Mouse (Mus musculus) cortical plate, adult 2 months (tissue): Measurements from ENCODE around the gene Nlrc5. TPM values are rescaled to one million over a fixed set of nuclear protein-coding genes. Genes with fewer than 3 reads are reported as not detected.
"Not testable (repeated sequence)": the region's sequence is repeated elsewhere in the genome, so short reads cannot be mapped to it uniquely, and the experiment has no call there.

Source experiments
- H3K27ac ChIP-seq: fragments of 200-500 bp; 2 replicates; pipeline ENCODE4 v1.5.1; 2012; ENCODE audit warnings: low read length, control low read depth, inconsistent platforms; ENCODE audit not compliant: insufficient read depth
- H3K4me1 ChIP-seq: fragments of 200-500 bp; 2 replicates; pipeline ENCODE4 v1.6.1; 2011; ENCODE audit warnings: low read length; ENCODE audit not compliant: control insufficient read depth, insufficient read depth
- H3K4me3 ChIP-seq: fragments of 200-500 bp; 2 replicates; pipeline ENCODE4 v1.5.1; 2011; ENCODE audit warnings: mild to moderate bottlenecking, low read length, control low read depth; ENCODE audit not compliant: insufficient read depth
- CTCF ChIP-seq: fragments of 200-500 bp; IDR thresholded peaks from 2 replicates; pipeline ENCODE4 v1.5.1; 2011; ENCODE audit warnings: mild to moderate bottlenecking, control low read depth, low read length; ENCODE audit not compliant: insufficient read depth; ENCODE audit errors: extremely low read depth
- POLR2A ChIP-seq: fragments of 200-500 bp; IDR thresholded peaks from 2 replicates; pipeline ENCODE4 v1.6.1; 2011; ENCODE audit warnings: mild to moderate bottlenecking, low read length, control low read depth; ENCODE audit not compliant: insufficient read depth; ENCODE audit errors: extremely low read depth
- polyA plus RNA-seq: library from polyadenylated mRNA; depleted of rRNA; stranded (reverse); fragments of >200 nt; gene quantifications from 2 replicates; pipeline ENCODE4 v1.2.3, GENCODE M21; 2012

Nlrc5 gene
- polyA plus RNA-seq, 1 experiment, result 0.94 TPM

DNA sequence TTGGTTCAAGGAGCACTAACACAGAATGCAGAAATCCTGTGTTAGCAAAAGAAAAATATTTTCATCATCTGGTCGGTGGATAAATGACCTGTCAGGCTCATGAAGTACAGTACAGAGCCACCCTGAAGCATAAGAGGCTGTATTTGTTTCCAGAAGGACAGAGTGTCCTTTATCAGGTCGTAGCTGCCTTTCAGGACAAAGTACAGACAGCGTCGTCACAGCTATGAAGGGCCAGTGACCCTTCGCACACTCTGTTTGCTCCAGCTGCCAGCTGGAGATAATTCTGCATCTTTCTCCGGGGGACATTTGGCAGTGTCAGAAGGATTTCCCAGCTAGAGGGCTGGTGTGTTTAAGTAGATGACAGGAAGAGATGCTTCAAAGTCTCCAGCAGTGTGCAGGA lies 41.5 kb upstream of the Nlrc5 start:
- Histone ChIP-seq H3K4me1 (0 out of 2 replicates have a peak, but pooled peaks cover 1% of the 10 kb centered on the region), H3K4me3 (no peak overlapping the region), H3K27ac (no peak overlapping the region)
- TF ChIP-seq CTCF, result no peak
- no peak for TF ChIP-seq POLR2A

GRCm38 (mm10) chr8:94395851-94396540 lies 38.2 kb upstream of the Nlrc5 start:
- H3K27ac ChIP-seq, result no peak overlapping the region
- no peak for TF ChIP-seq POLR2A
- TF ChIP-seq CTCF, result no peak
- no peaks in the 10 kb centered on the region for H3K4me1 ChIP-seq
- no peak overlapping the region for H3K4me3 ChIP-seq

DNA sequence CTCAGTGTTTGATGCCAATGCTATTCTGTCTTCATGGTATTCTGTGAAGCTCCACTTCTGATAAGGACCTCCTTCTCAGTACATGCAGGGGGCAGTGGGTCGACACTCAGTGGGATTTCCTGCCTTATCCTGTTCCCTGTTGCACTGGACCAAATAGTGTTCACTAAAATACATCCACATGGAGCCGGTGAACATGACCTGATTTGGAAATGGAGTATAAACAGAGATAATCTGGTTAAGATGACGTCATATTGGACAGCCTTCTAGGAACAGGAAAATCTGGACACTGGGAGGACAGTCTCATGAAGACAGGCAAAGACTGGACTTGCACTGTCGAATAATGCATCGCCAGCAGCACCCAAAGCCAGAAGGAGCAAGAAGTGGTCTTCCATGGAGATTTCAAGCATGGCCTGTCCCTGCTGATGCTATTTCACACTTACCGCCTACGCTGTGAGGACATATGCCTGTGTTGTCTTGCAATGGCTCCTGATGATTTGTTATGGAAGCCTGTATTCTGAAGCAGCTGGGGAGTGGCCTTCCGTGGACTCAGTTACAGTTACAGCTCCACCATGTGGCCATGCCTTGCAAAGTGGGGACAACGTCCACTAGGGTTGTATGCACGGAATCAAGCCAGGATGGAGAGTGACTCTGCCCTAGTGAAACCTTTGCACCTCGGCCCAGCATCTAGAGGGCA lies 37.0 kb upstream of the Nlrc5 start:
- no peak overlapping the region for H3K4me3 ChIP-seq
- no peak for TF ChIP-seq POLR2A
- TF ChIP-seq CTCF, result peak; percentile 79
- no peaks in the 10 kb centered on the region for H3K4me1 ChIP-seq
- H3K27ac ChIP-seq, result no peak overlapping the region

DNA sequence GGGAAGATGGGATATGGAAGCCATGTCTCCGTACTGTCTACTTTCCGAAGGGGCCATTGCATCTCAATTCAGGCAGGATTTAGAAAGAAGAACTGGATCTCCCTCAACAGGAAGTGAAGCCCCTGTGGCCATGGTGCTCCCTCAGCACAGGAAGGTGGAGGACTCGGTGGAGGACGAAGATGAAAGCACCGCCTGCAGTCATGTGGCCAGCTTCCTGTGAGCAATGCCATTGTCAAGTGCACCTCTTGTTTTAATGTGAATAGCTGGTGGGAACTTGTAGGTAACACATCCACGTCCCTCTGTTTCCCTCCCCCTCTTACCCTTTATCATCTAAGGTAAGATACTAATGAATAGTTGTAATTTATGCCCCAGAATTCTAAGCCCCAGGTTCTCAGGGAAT lies 35.6 kb upstream of the Nlrc5 start:
- TF ChIP-seq CTCF (no peak), POLR2A (no peak)
- no peaks in the 10 kb centered on the region for H3K4me1 ChIP-seq
- H3K27ac ChIP-seq, result no peak overlapping the region
- no peak overlapping the region for H3K4me3 ChIP-seq

- Histone ChIP-seq H3K4me1 (no peaks in the 10 kb centered on the region), H3K27ac (no peak overlapping the region), H3K4me3 (no peak overlapping the region)
- TF ChIP-seq POLR2A, result no peak
- no peak for TF ChIP-seq CTCF
Observed at GRCm38 (mm10) chr8:94399361-94399953, 34.7 kb upstream of the Nlrc5 start.

GRCm38 (mm10) chr8:94399957-94400356 lies 34.2 kb upstream of the Nlrc5 start:
- H3K4me3 ChIP-seq, H3K27ac ChIP-seq, H3K4me1 ChIP-seq: not testable (repeated sequence)

- no peak for TF ChIP-seq POLR2A
- no peak for TF ChIP-seq CTCF
- Histone ChIP-seq H3K4me3 (no peak overlapping the region), H3K4me1 (no peaks in the 10 kb centered on the region), H3K27ac (no peak overlapping the region)
Observed at GRCm38 (mm10) chr8:94408443-94409080, 25.6 kb upstream of the Nlrc5 start.

DNA sequence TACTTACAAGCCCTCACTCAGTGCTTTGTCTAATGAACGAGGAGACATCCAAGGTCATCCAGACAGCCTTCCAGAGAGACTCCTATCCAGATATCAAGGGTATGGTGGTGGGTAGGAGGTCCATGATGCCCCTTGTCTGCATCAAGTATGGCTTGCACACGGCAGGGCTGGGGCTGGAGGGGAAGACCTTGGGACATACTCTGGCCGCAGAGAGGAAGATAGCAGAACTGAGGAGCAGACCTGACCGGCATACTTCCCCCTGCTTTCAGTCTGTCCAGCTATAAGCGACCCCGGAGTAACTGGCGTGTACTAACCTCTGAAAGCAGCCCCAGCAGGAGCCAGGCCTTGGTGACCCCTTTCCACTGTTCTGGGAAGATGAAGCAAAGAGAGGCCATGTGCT lies 24.6 kb upstream of the Nlrc5 start:
- no peaks in the 10 kb centered on the region for H3K4me1 ChIP-seq
- no peak for TF ChIP-seq CTCF
- no peak for TF ChIP-seq POLR2A

GRCm38 (mm10) chr8:94412518-94412917 lies 21.6 kb upstream of the Nlrc5 start:
- Histone ChIP-seq H3K4me3 (no peak overlapping the region), H3K27ac (no peak overlapping the region), H3K4me1 (no peaks in the 10 kb centered on the region)
- no peak for TF ChIP-seq CTCF

More for the DNA sequence above, 24.6 kb upstream of the Nlrc5 start:
- Histone ChIP-seq H3K27ac (no peak overlapping the region), H3K4me3 (no peak overlapping the region)
